Comparison of ENCODE assay signal across 18 mouse cellular contexts in the genomic region with DNA sequence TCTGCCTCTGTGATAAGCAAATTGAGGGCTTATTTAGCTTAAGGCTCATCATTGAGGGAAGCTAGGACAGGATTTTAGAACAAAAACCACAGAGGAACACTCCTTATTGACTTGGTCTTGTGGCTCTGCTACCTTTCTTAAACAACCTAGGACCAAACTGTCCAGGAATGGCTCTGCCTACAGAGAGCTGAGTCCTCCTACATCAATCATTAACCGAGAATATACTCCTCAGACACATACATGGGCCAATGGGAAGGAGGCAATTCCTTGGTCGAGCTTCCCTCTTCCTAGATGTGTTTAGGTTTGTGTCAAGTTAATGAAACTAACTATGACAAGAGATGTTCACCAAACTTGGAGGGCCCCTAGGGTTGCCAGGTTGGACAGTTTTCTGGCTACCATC.
DNase-seq lines count a peak whose midpoint lies in the region; ATAC-seq and TF ChIP-seq lines count a peak whose summit lies in the region.
"Had no signal": no experiment of that assay in that cellular context is flagged by ENCODE, and none has a peak within 500 bp of the region (broad histone marks: within the 10 kb centered on the region; RNA-seq: fewer than 3 reads in every experiment).

No protein-coding gene starts in this region.

- no peak overlapping the region for H3K9ac ChIP-seq in intestine, embryonic 15.5 days
- no peak overlapping the region for H3K9ac ChIP-seq in intestine, postnatal 0 days (ENCODE audit: low read depth, low read length)
- H3K9ac ChIP-seq in midbrain, embryonic 11.5 days (ENCODE audit: low read length), result no peak overlapping the region
- no peak overlapping the region for H3K9ac ChIP-seq in midbrain, embryonic 14.5 days (replicated peaks; ENCODE audit: low read length)
- H3K9ac ChIP-seq: embryonic facial prominence, embryonic 12.5 days; forebrain, embryonic 12.5 days; forebrain, postnatal 0 days had no signal

- ATAC-seq in intestine, embryonic 15.5 days, result peak; percentile 66; the same call in 1 of the 2 replicates
- ATAC-seq in intestine, postnatal 0 days, result no peak
- ATAC-seq in midbrain, embryonic 11.5 days (ENCODE audit: low FRiP score), result no peak
- no peak for ATAC-seq in midbrain, embryonic 14.5 days (ENCODE audit: low FRiP score, low TSS enrichment)
- ATAC-seq: forebrain, embryonic 14.5 days; forebrain, postnatal 0 days had no signal

- no peak overlapping the region for H3K4me3 ChIP-seq in intestine, embryonic 15.5 days (replicated peaks)
- H3K4me3 ChIP-seq in intestine, postnatal 0 days (ENCODE audit: low read depth, low read length), result no peak overlapping the region
- no peak overlapping the region for H3K4me3 ChIP-seq in midbrain, embryonic 11.5 days (ENCODE audit: low read depth, low read length)
- H3K4me3 ChIP-seq in midbrain, embryonic 14.5 days (replicated peaks; ENCODE audit: low read depth, low read length), result no peak overlapping the region
- H3K4me3 ChIP-seq: embryonic facial prominence, embryonic 10.5 days; embryonic facial prominence, embryonic 12.5 days; forebrain, embryonic 12.5 days had no signal

- DNase-seq in midbrain, embryonic 11.5 days (ENCODE audit: low spot score, missing footprints), result peak; percentile 81
- no peak for DNase-seq in midbrain, embryonic 14.5 days
- DNase-seq in adrenal gland, postnatal 36 days, result no peak
- DNase-seq: adrenal gland, adult 2 months; adrenal gland, postnatal 10 days; adrenal gland, postnatal 25 days; cerebellum, adult 11-12 months; cerebellum, adult 2 months; cerebellum, adult 9-10 months; cerebellum, postnatal 10 days; cerebellum, postnatal 25 days; forebrain, postnatal 0 days had no signal

- H3K36me3 ChIP-seq in intestine, embryonic 15.5 days, result no peaks in the 10 kb centered on the region
- no peaks in the 10 kb centered on the region for H3K36me3 ChIP-seq in intestine, postnatal 0 days (ENCODE audit: control insufficient read depth, insufficient read depth)
- H3K36me3 ChIP-seq in midbrain, embryonic 11.5 days (ENCODE audit: control insufficient read depth, insufficient read depth, low read length), result no peaks in the 10 kb centered on the region
- no peaks in the 10 kb centered on the region for H3K36me3 ChIP-seq in midbrain, embryonic 14.5 days (ENCODE audit: control insufficient read depth, insufficient read depth, low read length)
- H3K36me3 ChIP-seq: embryonic facial prominence, embryonic 10.5 days; embryonic facial prominence, embryonic 12.5 days; forebrain, embryonic 12.5 days had no signal

- H3K27ac ChIP-seq in intestine, embryonic 15.5 days, result no peak overlapping the region
- H3K27ac ChIP-seq in intestine, postnatal 0 days (ENCODE audit: low read depth, low read length), result no peak overlapping the region
- no peak overlapping the region for H3K27ac ChIP-seq in midbrain, embryonic 11.5 days (ENCODE audit: low read depth, low read length)
- H3K27ac ChIP-seq in midbrain, embryonic 14.5 days (replicated peaks; ENCODE audit: low read depth, low read length), result no peak overlapping the region
- H3K27ac ChIP-seq: embryonic facial prominence, embryonic 10.5 days; embryonic facial prominence, embryonic 12.5 days; forebrain, embryonic 12.5 days had no signal

- TF ChIP-seq CTCF in intestine, postnatal 0 days (IDR thresholded peaks at IDR 0.05; ENCODE audit: low read depth), result no peak

- WGBS in intestine, embryonic 15.5 days, result 37% methylated on average over 2 of the region's 2 CpGs
- WGBS in intestine, postnatal 0 days, result 39% methylated on average over 2 of the region's 2 CpGs
- WGBS in midbrain, embryonic 11.5 days, result 89% methylated on average over 2 of the region's 2 CpGs
- WGBS in midbrain, embryonic 14.5 days, result 98% methylated on average over 2 of the region's 2 CpGs

- no peaks in the 10 kb centered on the region for H3K27me3 ChIP-seq in intestine, embryonic 15.5 days (replicated peaks)
- H3K27me3 ChIP-seq in intestine, postnatal 0 days (replicated peaks; ENCODE audit: control insufficient read depth, insufficient read depth, low read length), result no peaks in the 10 kb centered on the region
- no peaks in the 10 kb centered on the region for H3K27me3 ChIP-seq in midbrain, embryonic 11.5 days (ENCODE audit: control insufficient read depth, insufficient read depth, low read length)
- no peaks in the 10 kb centered on the region for H3K27me3 ChIP-seq in midbrain, embryonic 14.5 days (ENCODE audit: control insufficient read depth, insufficient read depth, low read length)
- H3K27me3 ChIP-seq: embryonic facial prominence, embryonic 12.5 days; forebrain, embryonic 12.5 days had no signal

- H3K9me3 ChIP-seq in intestine, embryonic 15.5 days, result no peaks in the 10 kb centered on the region
- H3K9me3 ChIP-seq in intestine, postnatal 0 days (ENCODE audit: control insufficient read depth), result no peaks in the 10 kb centered on the region
- no peaks in the 10 kb centered on the region for H3K9me3 ChIP-seq in midbrain, embryonic 11.5 days (ENCODE audit: control insufficient read depth, low read length)
- no peaks in the 10 kb centered on the region for H3K9me3 ChIP-seq in midbrain, embryonic 14.5 days (ENCODE audit: control insufficient read depth, low read length)
- H3K9me3 ChIP-seq: embryonic facial prominence, embryonic 10.5 days; embryonic facial prominence, embryonic 12.5 days; forebrain, embryonic 12.5 days had no signal

- no peak overlapping the region for H3K4me2 ChIP-seq in intestine, embryonic 15.5 days (replicated peaks)
- no peak overlapping the region for H3K4me2 ChIP-seq in intestine, postnatal 0 days (replicated peaks; ENCODE audit: low read depth)
- H3K4me2 ChIP-seq in midbrain, embryonic 11.5 days, result no peak overlapping the region
- H3K4me2 ChIP-seq in midbrain, embryonic 14.5 days (ENCODE audit: low read length), result no peak overlapping the region
- H3K4me2 ChIP-seq: embryonic facial prominence, embryonic 12.5 days; forebrain, embryonic 12.5 days had no signal

- no peaks in the 10 kb centered on the region for H3K4me1 ChIP-seq in intestine, embryonic 15.5 days (replicated peaks)
- H3K4me1 ChIP-seq in intestine, postnatal 0 days (replicated peaks; ENCODE audit: control insufficient read depth, insufficient read depth, low read length), result no peaks in the 10 kb centered on the region
- peaks cover 60% of the 10 kb centered on the region for H3K4me1 ChIP-seq in midbrain, embryonic 11.5 days (ENCODE audit: control insufficient read depth, insufficient read depth, low read length)
- H3K4me1 ChIP-seq in midbrain, embryonic 14.5 days (ENCODE audit: control insufficient read depth, insufficient read depth, low read length), result peaks cover 56% of the 10 kb centered on the region
